Mouse (Mus musculus): ENCODE data around the gene Yipf4. TPM values are rescaled to one million over a fixed set of nuclear protein-coding genes. Genes with fewer than 3 reads are reported as not detected.
A peak's percentile ranks its signal among the peaks of the same experiment; 100 is the strongest.

The Yipf4 gene
- polyA plus RNA-seq, 1 experiment from 2014 or later: 59.5 TPM

DNA sequence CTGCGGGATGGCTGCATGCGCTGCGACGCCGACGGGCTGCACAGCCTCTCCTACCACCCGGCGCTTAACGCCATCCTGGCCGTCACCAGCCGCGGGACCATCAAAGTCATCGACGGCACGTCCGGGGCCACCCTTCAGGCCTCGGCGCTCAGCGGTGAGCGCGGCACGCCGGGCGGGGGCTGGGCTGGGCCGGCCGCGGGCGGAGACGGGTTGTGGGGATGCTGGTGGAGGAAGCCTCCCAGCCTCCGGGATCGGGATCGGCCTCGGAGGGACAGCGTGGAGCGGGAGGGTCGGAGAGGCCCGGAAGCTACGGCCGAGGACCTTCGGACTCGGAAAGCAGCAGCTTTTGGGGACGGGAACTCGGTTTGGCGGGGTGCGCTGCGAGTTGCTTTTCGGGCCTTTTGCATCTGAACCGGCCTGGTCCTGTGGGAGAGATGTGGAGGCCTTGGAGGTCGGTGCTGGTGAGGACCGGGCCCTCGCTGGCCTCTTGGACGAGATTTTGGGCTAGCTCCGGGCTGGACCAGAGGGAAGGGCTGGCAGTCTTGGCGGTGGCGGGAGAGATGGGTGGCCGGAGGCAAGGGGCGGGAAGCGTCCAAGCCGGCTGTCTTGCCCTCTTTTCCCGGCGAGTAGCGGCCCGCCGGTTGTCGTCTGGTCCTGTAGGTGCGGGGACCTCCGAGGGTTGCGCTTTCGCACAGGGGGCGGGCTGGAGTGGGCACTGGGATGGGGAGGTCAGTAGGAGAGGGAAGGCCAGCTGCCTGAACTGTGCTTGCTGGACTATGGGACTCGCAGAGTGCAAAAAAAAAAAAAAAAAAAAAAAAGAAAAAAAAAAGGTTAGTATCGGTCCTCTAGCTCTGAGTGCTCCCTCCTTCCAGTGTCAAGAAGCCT is 39.6 kb downstream of the Yipf4 start:
- Histone ChIP-seq H3K27me3 (ENCODE audit: insufficient read depth, low read length) (no peaks in the 10 kb centered on the region), H3K9me3 (ENCODE audit: low read length) (no peaks in the 10 kb centered on the region), H3K36me3 (replicated peaks; ENCODE audit: insufficient read depth, low read length) (no peaks in the 10 kb centered on the region), H3K4me3 (ENCODE audit: low read depth, low read length) (peak overlapping the region; percentile 85), H3K9ac (replicated peaks) (peak overlapping the region; percentile 91), H3K4me1 (ENCODE audit: insufficient read depth) (peaks cover 30% of the 10 kb centered on the region), H3K27ac (ENCODE audit: low read depth) (peak overlapping the region; percentile 99), H3K4me2 (ENCODE audit: low read depth, low read length) (peak overlapping the region; percentile 83)
- no peak for TF ChIP-seq EP300 (IDR thresholded peaks at IDR 0.05; ENCODE audit: low read depth)
- under 1% methylated on average over 63 of the region's 72 CpGs for WGBS (ENCODE audit: insufficient replicate concordance)
- peak; percentile 59 for ATAC-seq
- peak; percentile 82 for DNase-seq

GRCm38 (mm10) chr17:74529533-74529824 is 40.2 kb downstream of the Yipf4 start:
- Histone ChIP-seq H3K4me3 (ENCODE audit: low read depth, low read length) (peak overlapping the region; percentile 85), H3K36me3 (replicated peaks; ENCODE audit: insufficient read depth, low read length) (no peaks in the 10 kb centered on the region), H3K9me3 (ENCODE audit: low read length) (no peaks in the 10 kb centered on the region), H3K4me2 (ENCODE audit: low read depth, low read length) (peak overlapping the region; percentile 83), H3K4me1 (ENCODE audit: insufficient read depth) (peaks cover 27% of the 10 kb centered on the region), H3K27ac (ENCODE audit: low read depth) (peak overlapping the region; percentile 99), H3K9ac (replicated peaks) (peak overlapping the region; percentile 91), H3K27me3 (ENCODE audit: insufficient read depth, low read length) (no peaks in the 10 kb centered on the region)
- TF ChIP-seq EP300 (IDR thresholded peaks at IDR 0.05; ENCODE audit: low read depth): no peak
- TF ChIP-seq CTCF (IDR thresholded peaks at IDR 0.05; ENCODE audit: low read depth): no peak
- 9% methylated on average over 3 of the region's 3 CpGs for WGBS (ENCODE audit: insufficient replicate concordance)
- DNase-seq (no peak), ATAC-seq (no peak)

GRCm38 (mm10) chr17:74534971-74535370 is 45.7 kb downstream of the Yipf4 start:
- no peak overlapping the region for H3K4me3 ChIP-seq (ENCODE audit: low read depth, low read length)
- no peak overlapping the region for H3K4me2 ChIP-seq (ENCODE audit: low read depth, low read length)
- ATAC-seq (no peak), DNase-seq (no peak)
- H3K9ac ChIP-seq (replicated peaks): no peak overlapping the region
- TF ChIP-seq CTCF (IDR thresholded peaks at IDR 0.05; ENCODE audit: low read depth): no peak
- TF ChIP-seq EP300 (IDR thresholded peaks at IDR 0.05; ENCODE audit: low read depth): no peak
- H3K9me3 ChIP-seq (ENCODE audit: low read length): no peaks in the 10 kb centered on the region
- 95% methylated on average over 4 of the region's 4 CpGs for WGBS (ENCODE audit: insufficient replicate concordance)
- peaks cover 15% of the 10 kb centered on the region for H3K4me1 ChIP-seq (ENCODE audit: insufficient read depth)
- H3K27me3 ChIP-seq (ENCODE audit: insufficient read depth, low read length): no peaks in the 10 kb centered on the region
- no peak overlapping the region for H3K27ac ChIP-seq (ENCODE audit: low read depth)
- H3K36me3 ChIP-seq (replicated peaks; ENCODE audit: insufficient read depth, low read length): no peaks in the 10 kb centered on the region

- Histone ChIP-seq H3K27me3 (ENCODE audit: insufficient read depth, low read length) (no peaks in the 10 kb centered on the region), H3K9me3 (ENCODE audit: low read length) (no peaks in the 10 kb centered on the region), H3K4me2 (ENCODE audit: low read depth, low read length) (no peak overlapping the region), H3K27ac (ENCODE audit: low read depth) (no peak overlapping the region), H3K4me3 (ENCODE audit: low read depth, low read length) (no peak overlapping the region), H3K36me3 (replicated peaks; ENCODE audit: insufficient read depth, low read length) (no peaks in the 10 kb centered on the region), H3K4me1 (ENCODE audit: insufficient read depth) (0 out of 2 replicates have a peak, but pooled peaks cover 7% of the 10 kb centered on the region), H3K9ac (replicated peaks) (no peak overlapping the region)
- no peak for TF ChIP-seq CTCF (IDR thresholded peaks at IDR 0.05; ENCODE audit: low read depth)
- TF ChIP-seq EP300 (IDR thresholded peaks at IDR 0.05; ENCODE audit: low read depth): no peak
- DNase-seq: no peak
- ATAC-seq: no peak
- WGBS (ENCODE audit: insufficient replicate concordance): 72% methylated on average over 1 of the region's 1 CpGs
Observed at GRCm38 (mm10) chr17:74537526-74537925, 48.2 kb downstream of the Yipf4 start.

DNA sequence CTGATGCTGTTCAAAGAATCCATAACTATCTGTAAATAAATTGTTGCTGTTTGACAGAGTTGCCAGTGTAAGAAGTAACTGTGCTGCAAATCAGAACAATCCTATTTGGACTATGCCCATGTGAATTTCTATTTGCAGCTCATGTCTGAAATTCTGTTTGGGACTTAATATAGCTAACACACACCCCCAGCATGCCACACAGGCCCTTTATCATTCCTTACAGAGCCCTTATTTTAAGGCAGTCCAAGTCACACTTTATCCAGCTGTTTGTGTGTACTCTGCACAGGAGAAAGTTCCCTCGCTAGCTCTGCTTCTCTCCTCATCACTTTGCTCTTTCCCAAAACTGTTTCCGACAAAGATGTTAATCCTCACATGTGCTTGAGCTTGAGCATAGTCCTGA is 54.3 kb downstream of the Yipf4 start:
- ATAC-seq (no peak), DNase-seq (no peak)

More for the DNA sequence above, 54.3 kb downstream of the Yipf4 start:
- no peak overlapping the region for H3K27ac ChIP-seq (ENCODE audit: low read depth)
- TF ChIP-seq CTCF (IDR thresholded peaks at IDR 0.05; ENCODE audit: low read depth): no peak
- no peak overlapping the region for H3K4me3 ChIP-seq (ENCODE audit: low read depth, low read length)
- no peak overlapping the region for H3K4me2 ChIP-seq (ENCODE audit: low read depth, low read length)
- H3K36me3 ChIP-seq (replicated peaks; ENCODE audit: insufficient read depth, low read length): peaks cover 19% of the 10 kb centered on the region
- H3K9me3 ChIP-seq (ENCODE audit: low read length): no peaks in the 10 kb centered on the region
- H3K9ac ChIP-seq (replicated peaks): no peak overlapping the region
- no peaks in the 10 kb centered on the region for H3K4me1 ChIP-seq (ENCODE audit: insufficient read depth)
- H3K27me3 ChIP-seq (ENCODE audit: insufficient read depth, low read length): no peaks in the 10 kb centered on the region
- 79% methylated on average over 2 of the region's 2 CpGs for WGBS (ENCODE audit: insufficient replicate concordance)

Other genes with a start within 250 kb of the Yipf4 start
- 66.5 and 67.9 TPM in 2 replicates for gene Memo1, start 194.0 kb upstream of the Yipf4 start, polyA plus RNA-seq (2015; fragmentation: Nextera tagmentation; extraction: Ambion mirVana)
- 95.1 and 96.3 TPM in 2 replicates for gene Dpy30, start 165.5 kb upstream of the Yipf4 start, polyA plus RNA-seq (2015; fragmentation: Nextera tagmentation; extraction: Ambion mirVana)
- 5.8 and 5.9 TPM in 2 replicates for gene Spast, start 150.5 kb upstream of the Yipf4 start, polyA plus RNA-seq (2015; fragmentation: Nextera tagmentation; extraction: Ambion mirVana)
- gene Slc30a6, start 93.9 kb upstream of the Yipf4 start, polyA plus RNA-seq (2015; fragmentation: Nextera tagmentation; extraction: Ambion mirVana): 16.5 and 16.9 TPM in 2 replicates
- 0.50 and 0.53 TPM in 2 replicates for gene Nlrc4, start 30.4 kb upstream of the Yipf4 start, polyA plus RNA-seq (2015; fragmentation: Nextera tagmentation; extraction: Ambion mirVana)
- gene Birc6, start 38.8 kb downstream of the Yipf4 start, polyA plus RNA-seq (2015; fragmentation: Nextera tagmentation; extraction: Ambion mirVana): 31.2 and 40.6 TPM in 2 replicates
- 6.0 and 7.1 TPM in 2 replicates for gene Ttc27, start 228.2 kb downstream of the Yipf4 start, polyA plus RNA-seq (2015; fragmentation: Nextera tagmentation; extraction: Ambion mirVana)

Measured in liver, postnatal 0 days (tissue).